Mouse (Mus musculus) heart, adult 2 months (tissue): Measurements from ENCODE around the gene Tmem266.

Experiments
- CTCF ChIP-seq: fragments of 200-600 bp; IDR thresholded peaks from 2 replicates; pipeline ENCODE4 v1.8.1; 2022; ENCODE audit warnings: antibody characterized with exemption, mild to moderate bottlenecking, moderate library complexity
- EP300 ChIP-seq: fragments of 200-500 bp; IDR thresholded peaks from 2 replicates; pipeline ENCODE4 v1.6.1; 2011; ENCODE audit warnings: low read depth, low read length, control low read depth; ENCODE audit not compliant: insufficient read depth
- POLR2A ChIP-seq: fragments of 200-500 bp; IDR thresholded peaks from 2 replicates; pipeline ENCODE4 v1.6.1; 2011; ENCODE audit warnings: mild to moderate bottlenecking, low read depth, low read length, control low read depth; ENCODE audit not compliant: insufficient read depth

DNA sequence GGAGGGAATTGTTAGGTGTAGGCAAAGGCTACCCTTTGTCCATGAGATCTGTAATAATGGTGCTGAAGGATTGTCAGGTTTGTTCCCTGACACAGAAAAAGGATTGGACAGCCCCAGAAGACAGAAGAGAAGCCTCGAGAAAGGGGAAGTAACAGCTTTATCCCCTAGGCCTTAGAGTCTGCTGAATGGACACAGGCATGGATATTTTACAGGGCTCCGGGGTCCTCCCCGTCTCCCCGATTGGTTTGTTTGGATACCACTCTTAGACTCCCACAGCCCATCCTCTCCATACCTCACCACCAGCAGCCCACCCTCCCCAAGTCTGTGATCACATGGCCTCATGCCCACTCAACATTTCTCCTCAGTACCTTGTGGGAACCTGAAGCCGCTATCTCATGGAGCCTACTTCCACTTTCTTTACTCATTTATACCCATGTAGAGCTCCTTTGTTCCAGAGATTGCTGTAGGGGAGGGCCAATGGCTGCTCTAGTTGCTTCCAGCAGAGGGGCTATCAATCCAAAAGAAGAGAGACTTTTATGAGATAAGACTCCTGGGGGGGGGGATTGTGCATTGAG, 112.6 kb downstream of the Tmem266 start:
- TF ChIP-seq CTCF (no peak), POLR2A (no peak), EP300 (no peak)
